Mouse (Mus musculus): ENCODE measurements at regions not wholly inside any gene's neighbourhood (a gene's known extent, or its start where the extent isn't known, plus 50 kb on each side); places are given as distances from the start of the nearest gene placed in this dataset.

DNA sequence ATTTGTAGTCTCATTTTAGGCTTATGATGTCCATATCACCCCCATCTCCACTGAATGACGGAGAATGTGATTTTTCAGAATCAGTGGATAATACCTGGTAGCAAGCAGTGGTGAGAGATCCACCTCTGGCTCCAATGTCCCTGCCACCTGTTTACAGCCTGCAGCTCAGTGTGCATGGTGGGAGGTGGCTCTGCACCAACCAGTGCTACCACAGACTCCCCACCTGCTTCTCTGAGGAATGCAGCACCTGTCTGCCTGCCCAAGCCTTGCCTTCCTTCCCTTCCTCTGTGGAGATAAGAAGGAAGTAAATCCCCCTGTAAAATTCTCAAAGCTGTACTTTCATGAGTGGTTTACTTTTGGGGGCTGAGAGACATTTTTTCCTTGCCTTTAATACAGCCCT lies 95.9 kb upstream of the Shh start:
- Histone ChIP-seq H3K9ac (ENCODE audit: low read depth, poor library complexity, severe bottlenecking) (no peak overlapping the region), H3K27me3 (ENCODE audit: control insufficient read depth, insufficient read depth, low read length, poor library complexity, severe bottlenecking) (no peaks in the 10 kb centered on the region), H3K9me3 (replicated peaks; ENCODE audit: control insufficient read depth, insufficient read depth, low read length, poor library complexity, severe bottlenecking) (no peaks in the 10 kb centered on the region), H3K27ac (ENCODE audit: insufficient read depth, low read length) (no peak overlapping the region), H3K4me1 (ENCODE audit: control insufficient read depth, insufficient read depth, low read length) (no peaks in the 10 kb centered on the region), H3K4me3 (ENCODE audit: low read depth, low read length) (no peak overlapping the region), H3K36me3 (ENCODE audit: control insufficient read depth, insufficient read depth, low read length, poor library complexity, severe bottlenecking) (no peaks in the 10 kb centered on the region)
- TF ChIP-seq EP300 (IDR thresholded peaks at IDR 0.05; ENCODE audit: insufficient read depth, low read depth, low read length) (no peak), POLR2A (IDR thresholded peaks at IDR 0.05; ENCODE audit: insufficient read depth, low read length) (no peak), CTCF (IDR thresholded peaks at IDR 0.05; ENCODE audit: low read depth, low read length) (no peak)

DNA sequence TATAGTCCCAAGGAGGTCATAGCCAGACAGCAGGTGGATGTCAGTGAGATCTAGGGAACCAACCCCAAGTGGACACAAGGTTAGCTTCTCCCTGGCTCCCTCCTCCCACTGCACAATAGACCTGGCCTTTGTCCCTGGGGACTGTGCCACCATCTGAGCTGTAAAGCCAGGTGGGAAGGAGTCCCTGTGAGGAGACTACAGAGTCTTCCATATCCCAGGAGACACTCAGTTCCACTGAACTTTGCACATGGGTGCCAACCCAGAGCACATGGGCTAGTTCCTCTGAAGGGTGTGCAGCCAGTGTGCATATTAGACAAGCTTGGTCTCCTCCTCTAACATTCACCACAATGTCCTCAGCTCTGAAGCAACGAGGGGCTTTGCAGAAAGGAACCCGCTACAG lies 86.5 kb upstream of the Shh start:
- no peak overlapping the region for H3K9ac ChIP-seq (ENCODE audit: low read depth, poor library complexity, severe bottlenecking)
- no peak overlapping the region for H3K27ac ChIP-seq (ENCODE audit: insufficient read depth, low read length)
- H3K4me1 ChIP-seq (ENCODE audit: control insufficient read depth, insufficient read depth, low read length): no peaks in the 10 kb centered on the region
- H3K36me3 ChIP-seq (ENCODE audit: control insufficient read depth, insufficient read depth, low read length, poor library complexity, severe bottlenecking): no peaks in the 10 kb centered on the region
- H3K9me3 ChIP-seq (replicated peaks; ENCODE audit: control insufficient read depth, insufficient read depth, low read length, poor library complexity, severe bottlenecking): no peaks in the 10 kb centered on the region
- no peaks in the 10 kb centered on the region for H3K27me3 ChIP-seq (ENCODE audit: control insufficient read depth, insufficient read depth, low read length, poor library complexity, severe bottlenecking)
- no peak overlapping the region for H3K4me3 ChIP-seq (ENCODE audit: low read depth, low read length)
- no peak for TF ChIP-seq EP300 (IDR thresholded peaks at IDR 0.05; ENCODE audit: insufficient read depth, low read depth, low read length)
- TF ChIP-seq CTCF (IDR thresholded peaks at IDR 0.05; ENCODE audit: low read depth, low read length): no peak
- no peak for TF ChIP-seq POLR2A (IDR thresholded peaks at IDR 0.05; ENCODE audit: insufficient read depth, low read length)

DNA sequence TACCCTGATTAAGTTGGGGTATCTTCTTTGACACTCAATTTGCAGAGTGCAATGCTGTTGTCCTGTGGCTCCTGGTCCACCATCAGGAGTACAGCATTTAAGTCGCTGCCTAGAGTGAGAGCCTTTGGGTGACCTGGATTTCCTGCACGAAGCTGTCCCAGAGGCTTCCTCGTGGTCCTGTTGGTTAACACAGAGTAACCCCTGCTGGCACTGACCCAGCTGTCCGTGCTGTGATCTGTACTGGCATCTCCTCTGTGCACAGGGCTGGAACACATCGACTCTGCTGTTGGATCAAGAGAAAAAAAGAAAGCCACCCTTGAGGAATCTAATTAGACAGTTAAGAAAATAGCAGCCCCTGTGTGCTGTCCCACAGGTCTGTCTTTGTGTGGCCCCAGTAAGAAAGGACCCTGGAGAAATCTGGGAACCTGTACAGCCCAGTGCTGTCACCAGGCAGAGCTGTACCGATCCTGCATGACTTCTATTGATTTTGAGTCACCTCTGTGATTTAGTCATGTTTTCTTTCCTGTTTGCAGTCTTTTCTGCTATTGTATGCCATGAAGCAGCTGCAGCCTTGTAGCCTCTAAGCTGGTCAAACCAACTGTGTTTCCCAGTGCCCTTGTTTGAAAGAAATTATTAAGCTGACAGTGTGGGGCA lies 63.3 kb upstream of the Shh start:
- Histone ChIP-seq H3K36me3 (ENCODE audit: control insufficient read depth, insufficient read depth, low read length, poor library complexity, severe bottlenecking) (no peaks in the 10 kb centered on the region), H3K4me3 (ENCODE audit: low read depth, low read length) (no peak overlapping the region), H3K9me3 (replicated peaks; ENCODE audit: control insufficient read depth, insufficient read depth, low read length, poor library complexity, severe bottlenecking) (no peaks in the 10 kb centered on the region), H3K9ac (ENCODE audit: low read depth, poor library complexity, severe bottlenecking) (no peak overlapping the region), H3K4me1 (ENCODE audit: control insufficient read depth, insufficient read depth, low read length) (no peaks in the 10 kb centered on the region), H3K27ac (ENCODE audit: insufficient read depth, low read length) (no peak overlapping the region), H3K27me3 (ENCODE audit: control insufficient read depth, insufficient read depth, low read length, poor library complexity, severe bottlenecking) (no peaks in the 10 kb centered on the region)
- TF ChIP-seq EP300 (IDR thresholded peaks at IDR 0.05; ENCODE audit: insufficient read depth, low read depth, low read length): no peak
- no peak for TF ChIP-seq POLR2A (IDR thresholded peaks at IDR 0.05; ENCODE audit: insufficient read depth, low read length)
- no peak for TF ChIP-seq CTCF (IDR thresholded peaks at IDR 0.05; ENCODE audit: low read depth, low read length)

DNA sequence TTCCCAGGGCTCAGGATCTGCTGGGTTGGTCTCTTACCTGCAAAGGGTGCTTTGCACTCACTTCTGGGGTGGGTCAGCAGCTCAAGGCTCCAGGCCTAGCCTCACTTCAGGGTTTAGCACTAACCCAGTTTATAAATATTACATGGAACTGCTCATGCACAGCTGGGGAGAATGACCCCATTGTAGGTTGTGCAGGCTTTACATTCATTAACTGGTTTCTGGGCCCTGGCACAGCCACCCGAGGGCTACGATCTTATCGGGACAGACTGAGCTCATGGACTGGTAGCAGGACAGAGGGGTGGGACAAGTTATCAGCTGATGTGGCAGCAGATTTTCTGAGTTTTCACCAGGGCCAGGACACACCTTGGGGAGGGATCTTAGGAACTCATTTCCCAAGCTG lies 59.4 kb upstream of the Shh start:
- Histone ChIP-seq H3K4me1 (ENCODE audit: control insufficient read depth, insufficient read depth, low read length) (no peaks in the 10 kb centered on the region), H3K27ac (ENCODE audit: insufficient read depth, low read length) (no peak overlapping the region), H3K9me3 (replicated peaks; ENCODE audit: control insufficient read depth, insufficient read depth, low read length, poor library complexity, severe bottlenecking) (no peaks in the 10 kb centered on the region), H3K9ac (ENCODE audit: low read depth, poor library complexity, severe bottlenecking) (no peak overlapping the region), H3K36me3 (ENCODE audit: control insufficient read depth, insufficient read depth, low read length, poor library complexity, severe bottlenecking) (no peaks in the 10 kb centered on the region), H3K27me3 (ENCODE audit: control insufficient read depth, insufficient read depth, low read length, poor library complexity, severe bottlenecking) (no peaks in the 10 kb centered on the region), H3K4me3 (ENCODE audit: low read depth, low read length) (no peak overlapping the region)
- TF ChIP-seq POLR2A (IDR thresholded peaks at IDR 0.05; ENCODE audit: insufficient read depth, low read length) (no peak), EP300 (IDR thresholded peaks at IDR 0.05; ENCODE audit: insufficient read depth, low read depth, low read length) (no peak)

DNA sequence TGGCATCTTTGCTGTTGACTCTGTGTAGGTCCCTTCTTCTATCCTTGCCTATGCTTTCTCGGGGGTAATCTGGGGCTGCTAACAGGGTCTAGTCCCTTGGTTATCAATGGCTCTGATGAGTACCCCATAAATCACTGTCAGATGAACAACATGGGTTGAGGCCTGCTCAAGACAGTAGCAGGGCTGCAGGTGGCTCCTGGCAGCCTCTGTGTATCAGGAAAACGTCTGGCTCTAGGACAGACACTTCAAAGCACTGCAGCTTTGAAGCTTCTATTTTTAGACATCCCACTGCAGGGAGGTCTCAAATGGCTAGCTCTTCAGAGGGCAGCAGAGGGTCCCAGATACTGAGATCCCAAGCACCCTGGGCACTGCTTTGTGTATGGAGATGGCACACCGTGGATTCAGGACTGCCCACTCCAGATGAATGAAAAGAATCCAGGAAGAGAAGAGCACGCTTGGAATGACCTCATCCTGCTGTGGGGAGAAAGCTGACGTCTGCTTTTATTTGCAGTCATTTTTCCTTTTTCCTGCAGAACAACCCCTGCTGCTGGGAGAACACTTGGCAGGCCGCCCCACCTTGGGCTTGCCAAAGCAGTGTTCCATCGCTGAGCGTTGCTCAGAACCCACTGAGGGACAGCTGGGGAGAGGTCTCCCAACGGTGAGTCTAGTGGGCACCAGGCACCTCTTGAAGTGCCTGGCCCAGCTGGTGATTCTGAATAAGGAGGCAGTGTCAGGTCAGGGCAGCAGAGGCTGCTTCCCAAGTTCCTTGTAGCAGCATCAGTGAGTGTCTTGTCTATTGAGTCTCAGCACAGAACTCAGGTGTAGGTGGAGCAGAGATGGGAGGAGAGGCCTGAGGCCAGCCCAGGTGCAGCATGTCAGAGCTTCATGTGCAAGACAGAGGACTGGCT lies 54.0 kb upstream of the Shh start:
- TF ChIP-seq POLR2A (IDR thresholded peaks at IDR 0.05; ENCODE audit: insufficient read depth, low read length) (no peak), EP300 (IDR thresholded peaks at IDR 0.05; ENCODE audit: insufficient read depth, low read depth, low read length) (no peak), CTCF (IDR thresholded peaks at IDR 0.05; ENCODE audit: low read depth, low read length) (no peak)
- no peaks in the 10 kb centered on the region for H3K4me1 ChIP-seq (ENCODE audit: control insufficient read depth, insufficient read depth, low read length)
- no peaks in the 10 kb centered on the region for H3K27me3 ChIP-seq (ENCODE audit: control insufficient read depth, insufficient read depth, low read length, poor library complexity, severe bottlenecking)
- no peak overlapping the region for H3K27ac ChIP-seq (ENCODE audit: insufficient read depth, low read length)
- no peak overlapping the region for H3K4me3 ChIP-seq (ENCODE audit: low read depth, low read length)
- no peaks in the 10 kb centered on the region for H3K36me3 ChIP-seq (ENCODE audit: control insufficient read depth, insufficient read depth, low read length, poor library complexity, severe bottlenecking)
- H3K9ac ChIP-seq (ENCODE audit: low read depth, poor library complexity, severe bottlenecking): no peak overlapping the region
- H3K9me3 ChIP-seq (replicated peaks; ENCODE audit: control insufficient read depth, insufficient read depth, low read length, poor library complexity, severe bottlenecking): no peaks in the 10 kb centered on the region

DNA sequence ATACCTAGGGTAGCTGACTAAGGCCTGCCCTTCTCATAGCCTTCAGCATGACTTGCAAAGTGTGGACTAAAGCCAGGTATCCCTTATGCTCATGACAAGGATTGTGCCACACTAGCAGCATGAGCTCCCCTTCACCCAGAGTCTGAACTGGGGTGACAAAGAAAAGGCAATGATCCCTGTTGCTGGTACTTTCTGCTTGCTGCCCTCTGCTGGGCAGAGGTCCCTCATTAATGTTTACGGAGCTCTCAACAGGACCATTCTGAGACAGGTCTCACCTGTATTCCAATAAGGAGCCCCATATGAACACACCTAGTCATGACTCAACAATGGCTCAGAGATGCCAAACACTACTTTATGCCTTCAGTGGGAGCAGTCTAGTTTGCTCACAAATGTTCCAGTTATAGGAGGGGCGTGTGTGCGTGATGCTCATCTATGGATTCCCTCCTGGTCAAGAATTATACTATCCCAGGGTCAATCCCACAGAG lies 52.0 kb upstream of the Shh start:
- H3K4me1 ChIP-seq (ENCODE audit: control insufficient read depth, insufficient read depth, low read length): no peaks in the 10 kb centered on the region
- no peak overlapping the region for H3K9ac ChIP-seq (ENCODE audit: low read depth, poor library complexity, severe bottlenecking)
- H3K27ac ChIP-seq (ENCODE audit: insufficient read depth, low read length): no peak overlapping the region
- no peaks in the 10 kb centered on the region for H3K9me3 ChIP-seq (replicated peaks; ENCODE audit: control insufficient read depth, insufficient read depth, low read length, poor library complexity, severe bottlenecking)
- no peaks in the 10 kb centered on the region for H3K36me3 ChIP-seq (ENCODE audit: control insufficient read depth, insufficient read depth, low read length, poor library complexity, severe bottlenecking)
- H3K27me3 ChIP-seq (ENCODE audit: control insufficient read depth, insufficient read depth, low read length, poor library complexity, severe bottlenecking): no peaks in the 10 kb centered on the region
- H3K4me3 ChIP-seq (ENCODE audit: low read depth, low read length): no peak overlapping the region
- TF ChIP-seq POLR2A (IDR thresholded peaks at IDR 0.05; ENCODE audit: insufficient read depth, low read length) (no peak), CTCF (IDR thresholded peaks at IDR 0.05; ENCODE audit: low read depth, low read length) (no peak)

Measured in ES-Bruce4 (cell line).